Mouse (Mus musculus) liver, embryonic 13.5 days (tissue): ENCODE data around the gene Rbmxl1. TPM values are rescaled to one million over a fixed set of nuclear protein-coding genes. Genes with fewer than 3 reads are reported as not detected.
A peak's percentile ranks its signal among the peaks of the same experiment; 100 is the strongest.
"Not testable (repeated sequence)": the region's sequence is repeated elsewhere in the genome, so short reads cannot be mapped to it uniquely, and the experiment has no call there.

Source experiments
- ATAC-seq: fragments of 200-750 bp; cut with Nextera tagmentation; 2 replicates; pipeline ENCODE4 v1.8.0; 2017; ENCODE audit warnings: low read depth, mild to moderate bottlenecking, moderate number of reproducible peaks, moderate library complexity
- DNase-seq: peaks from one replicate; pipeline ENCODE4 v3.0.0; 2022
- H3K27ac ChIP-seq: fragments of 300-500 bp; sonication (generic); 2 replicates; pipeline ENCODE4 v1.5.1; 2015; ENCODE audit warnings: moderate library complexity, mild to moderate bottlenecking, inconsistent platforms
- H3K27me3 ChIP-seq: fragments of 300-500 bp; sonication (generic); 2 replicates; pipeline ENCODE4 v1.6.1; 2015; ENCODE audit warnings: mild to moderate bottlenecking, inconsistent platforms
- H3K36me3 ChIP-seq: fragments of 300-500 bp; sonication (generic); 2 replicates; pipeline ENCODE4 v1.6.1; 2015; ENCODE audit warnings: mild to moderate bottlenecking, inconsistent platforms
- H3K4me1 ChIP-seq: fragments of 300-500 bp; sonication (generic); replicated peaks from 2 replicates; pipeline ENCODE4 v1.6.1; 2015; ENCODE audit warnings: inconsistent platforms
- H3K4me2 ChIP-seq: fragments of 300-500 bp; sonication (generic); 2 replicates; pipeline ENCODE4 v1.6.1; 2015; ENCODE audit warnings: inconsistent platforms, mild to moderate bottlenecking, moderate library complexity
- H3K4me3 ChIP-seq: fragments of 300-500 bp; sonication (generic); replicated peaks from 2 replicates; pipeline ENCODE4 v1.5.1; 2015; ENCODE audit warnings: mild to moderate bottlenecking, inconsistent platforms
- H3K9ac ChIP-seq: fragments of 300-500 bp; sonication (generic); 2 replicates; pipeline ENCODE4 v1.6.1; 2015; ENCODE audit warnings: mild to moderate bottlenecking, inconsistent platforms
- H3K9me3 ChIP-seq: fragments of 300-500 bp; sonication (generic); replicated peaks from 2 replicates; pipeline ENCODE4 v1.6.1; 2016; ENCODE audit warnings: inconsistent platforms
- WGBS: fragments of 180-500 bp; shearing (Covaris S2); methylation state at CpG from one replicate; pipeline ENCODE4 v1.1.7; 2015; ENCODE audit not compliant: insufficient replicate concordance; 5-methylcytosine and 5-hydroxymethylcytosine counted together
- polyA plus RNA-seq: library from polyadenylated mRNA; unstranded; fragments of >200 nt; fragmentation: Nextera tagmentation; extraction: Ambion mirVana; gene quantifications from 2 replicates; pipeline ENCODE4 v1.2.1, GENCODE M21; 2015

The Rbmxl1 gene
- polyA plus RNA-seq, 1 experiment from 2014 or later = 137 TPM

GRCm38 (mm10) chr8:78533981-78534380, 25.3 kb upstream of the Rbmxl1 start:
- DNase-seq = no peak

GRCm38 (mm10) chr8:78515132-78515531, 6.4 kb upstream of the Rbmxl1 start:
- Histone ChIP-seq H3K27ac (no peak overlapping the region), H3K4me1 (peaks cover 10% of the 10 kb centered on the region), H3K4me2 (no peak overlapping the region), H3K27me3 (no peaks in the 10 kb centered on the region), H3K4me3 (no peak overlapping the region), H3K9me3 (no peaks in the 10 kb centered on the region), H3K9ac (no peak overlapping the region), H3K36me3 (peaks cover 38% of the 10 kb centered on the region)
- 76% methylated on average over 3 of the region's 3 CpGs for WGBS
- DNase-seq (no peak), ATAC-seq (no peak)

More at GRCm38 (mm10) chr8:78533981-78534380, 25.3 kb upstream of the Rbmxl1 start:
- WGBS = 84% methylated on average over 6 of the region's 6 CpGs
- H3K9ac ChIP-seq = no peak overlapping the region
- no peak overlapping the region for H3K27ac ChIP-seq
- no peak for ATAC-seq
- H3K9me3 ChIP-seq = no peaks in the 10 kb centered on the region
- peaks cover 43% of the 10 kb centered on the region for H3K36me3 ChIP-seq
- peaks cover 4% of the 10 kb centered on the region; the same call in 1 of the 2 replicates for H3K4me1 ChIP-seq
- H3K4me2 ChIP-seq = no peak overlapping the region
- no peaks in the 10 kb centered on the region for H3K27me3 ChIP-seq
- H3K4me3 ChIP-seq = no peak overlapping the region

DNA sequence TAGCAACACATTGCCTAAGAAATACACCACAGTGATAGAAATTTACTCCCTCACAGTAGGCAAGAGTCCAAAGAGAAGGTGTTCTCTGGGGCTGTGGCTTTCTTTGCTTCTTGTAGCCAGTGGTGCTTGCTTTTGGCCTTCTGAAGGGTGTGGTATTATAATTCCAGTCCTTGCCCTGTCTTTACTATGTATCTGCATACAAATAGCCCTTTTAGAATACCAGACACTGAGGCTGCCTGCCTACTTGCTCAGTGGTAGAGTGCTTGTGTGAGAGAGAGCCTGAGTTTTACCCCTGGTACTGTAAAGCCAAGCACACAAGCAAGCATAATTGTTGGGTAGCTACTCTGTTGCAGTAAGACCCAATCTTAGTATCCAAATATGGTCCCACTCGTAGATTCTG, 6.0 kb upstream of the Rbmxl1 start:
- Histone ChIP-seq H3K27ac (no peak overlapping the region), H3K4me1 (peaks cover 12% of the 10 kb centered on the region), H3K4me2 (no peak overlapping the region), H3K4me3 (no peak overlapping the region), H3K9me3 (no peaks in the 10 kb centered on the region), H3K9ac (no peak overlapping the region), H3K36me3 (peaks cover 36% of the 10 kb centered on the region), H3K27me3 (no peaks in the 10 kb centered on the region)
- 81% methylated on average over 1 of the region's 1 CpGs for WGBS
- DNase-seq (no peak), ATAC-seq (no peak)

- Histone ChIP-seq H3K4me1 (peaks cover 12% of the 10 kb centered on the region), H3K27me3 (no peaks in the 10 kb centered on the region), H3K4me2 (no peak overlapping the region), H3K27ac (no peak overlapping the region), H3K9me3 (no peaks in the 10 kb centered on the region), H3K36me3 (peaks cover 29% of the 10 kb centered on the region), H3K4me3 (no peak overlapping the region), H3K9ac (no peak overlapping the region)
- ATAC-seq = no peak
- 75% methylated on average over 4 of the region's 4 CpGs for WGBS
- no peak for DNase-seq
These were observed 4.4 kb upstream of the Rbmxl1 start for GRCm38 (mm10) chr8:78513106-78513505.

DNA sequence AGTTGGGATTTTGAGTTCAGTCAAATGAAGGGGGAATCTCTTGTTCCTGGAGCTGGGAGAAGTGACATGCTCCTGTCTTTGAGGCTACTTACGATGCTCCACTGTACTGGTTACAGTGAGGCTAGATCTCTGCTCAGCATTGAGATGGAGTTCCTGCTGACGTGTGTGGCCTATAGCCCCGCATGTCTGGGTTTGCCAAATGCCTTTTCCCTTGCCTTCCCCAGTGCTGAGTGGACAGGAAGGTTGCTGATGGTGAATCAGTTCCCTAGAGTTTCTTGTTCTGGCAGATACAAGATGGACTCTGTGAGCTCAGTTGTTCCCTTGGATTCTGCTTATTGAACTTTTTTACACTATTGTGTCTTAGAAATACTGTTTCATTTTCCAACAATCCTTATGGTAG, 2.2 kb upstream of the Rbmxl1 start:
- Histone ChIP-seq H3K4me2 (peak overlapping the region; percentile 34; the same call in 1 of the 2 replicates), H3K27ac (no peak overlapping the region; the same call in 1 of the 2 replicates), H3K4me3 (peak overlapping the region; percentile 19; the same call in 1 of the 2 replicates), H3K9me3 (no peaks in the 10 kb centered on the region), H3K4me1 (peaks cover 22% of the 10 kb centered on the region), H3K9ac (peak overlapping the region; percentile 40; the same call in 1 of the 2 replicates), H3K27me3 (no peaks in the 10 kb centered on the region), H3K36me3 (peaks cover 16% of the 10 kb centered on the region)
- DNase-seq (no peak), ATAC-seq (no peak)
- WGBS = 69% methylated on average over 3 of the region's 3 CpGs

DNA sequence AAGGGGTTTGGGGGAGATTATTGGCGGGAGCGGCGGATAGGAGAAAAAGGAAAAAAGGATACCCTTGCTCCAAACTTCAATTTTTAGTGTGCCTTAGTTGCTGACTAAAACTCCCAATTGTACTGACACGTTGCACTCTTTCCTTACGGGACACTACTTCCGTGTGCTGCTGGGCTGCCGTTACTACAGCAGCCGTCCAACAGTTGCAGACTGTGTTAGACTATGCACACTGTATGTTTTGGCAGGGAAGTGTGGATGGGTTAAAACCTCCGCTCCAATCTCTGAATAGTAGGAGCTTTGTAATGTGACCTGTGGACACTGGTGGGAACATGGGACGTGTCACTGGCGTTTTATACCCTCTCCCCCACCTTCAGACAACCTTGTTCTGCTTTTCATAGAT, 1.4 kb upstream of the Rbmxl1 start:
- 0% methylated on average over 11 of the region's 11 CpGs for WGBS
- peaks cover 8% of the 10 kb centered on the region for H3K36me3 ChIP-seq
- H3K27ac ChIP-seq = peak overlapping the region; percentile 92
- ATAC-seq (no peak), DNase-seq (peak; percentile 6)
- no peaks in the 10 kb centered on the region for H3K27me3 ChIP-seq
- peak overlapping the region; percentile 99 for H3K4me2 ChIP-seq
- H3K9me3 ChIP-seq = no peaks in the 10 kb centered on the region
- peak overlapping the region; percentile 95 for H3K9ac ChIP-seq
- H3K4me1 ChIP-seq = peaks cover 22% of the 10 kb centered on the region
- peak overlapping the region; percentile 92 for H3K4me3 ChIP-seq

- H3K27me3 ChIP-seq = no peaks in the 10 kb centered on the region
- peak within 1 kb of the TSS; percentile 92 for H3K27ac ChIP-seq
- WGBS = under 1% methylated on average over 51 of the region's 51 CpGs
- H3K36me3 ChIP-seq = peaks cover 15% of the 10 kb centered on the region
- H3K4me3 ChIP-seq = peak within 1 kb of the TSS; percentile 92
- no peaks in the 10 kb centered on the region for H3K9me3 ChIP-seq
- ATAC-seq (peak; percentile 91), DNase-seq (peak; percentile 76)
- H3K4me2 ChIP-seq = peak within 1 kb of the TSS; percentile 99
- peak within 1 kb of the TSS; percentile 95 for H3K9ac ChIP-seq
- peaks cover 26% of the 10 kb centered on the region for H3K4me1 ChIP-seq
These were observed 754 bp upstream of the Rbmxl1 start, which contains the start of gene Slc10a7 for GRCm38 (mm10) chr8:78509273-78510031. Gene Slc10a7 (plus strand): TSS chr8:78509346.

DNA sequence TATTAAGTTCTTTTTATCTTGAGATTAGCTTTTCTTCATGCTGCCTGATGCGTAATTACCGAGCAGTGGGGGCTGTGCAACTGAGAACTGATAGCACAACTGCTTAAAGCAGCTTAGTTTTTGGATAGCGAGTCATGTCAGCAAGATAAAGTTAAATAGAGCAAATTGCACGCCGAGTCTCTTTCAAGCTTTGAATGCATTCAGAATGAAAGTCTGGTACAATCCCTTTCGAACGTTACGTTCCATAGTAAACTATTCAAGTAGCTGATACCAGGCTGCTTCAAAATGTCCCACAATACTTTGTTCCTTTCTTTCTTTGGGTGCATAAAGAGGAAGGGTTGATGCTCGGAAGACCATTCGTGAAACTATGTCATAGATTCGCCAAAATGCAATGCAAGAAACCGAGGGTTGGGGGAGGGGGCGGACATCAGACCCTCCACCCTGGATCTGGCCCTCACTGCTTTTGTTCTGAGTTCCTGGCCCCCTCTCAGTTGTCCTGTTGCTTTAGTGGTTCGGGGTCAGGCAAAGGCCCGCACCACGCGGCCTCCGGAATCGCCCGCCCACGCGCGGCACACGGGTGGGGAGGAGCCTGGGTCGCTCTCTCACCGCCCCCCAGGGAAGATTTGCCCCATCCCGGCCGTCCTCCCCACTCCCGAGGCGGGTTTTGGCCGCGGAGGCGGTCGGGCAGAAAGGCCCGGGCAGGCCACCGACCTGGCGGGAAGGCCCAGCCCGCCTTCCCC, 549 bp downstream of the Rbmxl1 start:
- H3K4me3 ChIP-seq = peak overlapping the region; percentile 92
- H3K36me3 ChIP-seq = peaks cover 24% of the 10 kb centered on the region
- peaks cover 36% of the 10 kb centered on the region for H3K4me1 ChIP-seq
- H3K27ac ChIP-seq = peak overlapping the region; percentile 92
- H3K4me2 ChIP-seq = peak overlapping the region; percentile 99
- H3K27me3 ChIP-seq = no peaks in the 10 kb centered on the region
- H3K9ac ChIP-seq = peak overlapping the region; percentile 95
- DNase-seq (peak; percentile 55), ATAC-seq (peak; percentile 40)
- WGBS = under 1% methylated on average over 36 of the region's 38 CpGs
- H3K9me3 ChIP-seq = no peaks in the 10 kb centered on the region

GRCm38 (mm10) chr8:78502706-78503105, 6.0 kb downstream of the Rbmxl1 start:
- H3K4me3 ChIP-seq = no peak overlapping the region
- no peaks in the 10 kb centered on the region for H3K27me3 ChIP-seq
- H3K9ac ChIP-seq = no peak overlapping the region
- 79% methylated on average over 2 of the region's 2 CpGs for WGBS
- DNase-seq = no peak
- H3K9me3 ChIP-seq = no peaks in the 10 kb centered on the region
- H3K36me3 ChIP-seq = peaks cover 25% of the 10 kb centered on the region
- H3K4me1 ChIP-seq = peaks cover 24% of the 10 kb centered on the region
- H3K4me2 ChIP-seq = no peak overlapping the region
- H3K27ac ChIP-seq = no peak overlapping the region
- no peak for ATAC-seq

DNA sequence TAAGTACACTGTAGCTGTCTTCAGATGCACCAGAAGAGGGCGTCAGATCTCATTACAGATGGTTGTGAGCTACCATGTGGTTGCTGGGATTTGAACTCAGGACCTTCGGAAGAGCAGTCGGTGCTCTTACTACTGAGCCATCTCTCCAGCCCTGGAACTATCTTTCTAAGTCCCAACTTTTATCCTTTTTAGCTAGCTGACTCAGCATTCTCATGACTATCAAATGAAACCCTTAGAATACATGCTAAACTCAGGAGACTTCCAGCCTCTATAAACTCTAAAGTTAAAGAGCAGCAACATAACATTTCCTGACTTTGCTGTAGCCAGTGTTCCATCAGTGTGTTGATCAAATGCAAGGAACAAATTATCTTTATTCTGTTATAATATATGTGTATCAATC, 12.4 kb downstream of the Rbmxl1 start:
- not testable (repeated sequence) for DNase-seq, H3K27ac ChIP-seq, H3K27me3 ChIP-seq, H3K4me2 ChIP-seq, H3K9me3 ChIP-seq, H3K4me1 ChIP-seq, H3K36me3 ChIP-seq, ATAC-seq, H3K4me3 ChIP-seq, H3K9ac ChIP-seq
- whole genome bisulfite sequencing = 82% methylated on average over 3 of the region's 3 CpGs

GRCm38 (mm10) chr8:78493031-78493430, 15.7 kb downstream of the Rbmxl1 start:
- Histone ChIP-seq H3K4me2 (no peak overlapping the region), H3K9ac (no peak overlapping the region), H3K36me3 (no peaks in the 10 kb centered on the region), H3K4me3 (no peak overlapping the region), H3K27ac (no peak overlapping the region), H3K27me3 (no peaks in the 10 kb centered on the region), H3K9me3 (no peaks in the 10 kb centered on the region), H3K4me1 (no peaks in the 10 kb centered on the region)
- no peak for ATAC-seq
- WGBS = 37% methylated on average over 2 of the region's 2 CpGs
- DNase-seq = no peak
